Comparison of ENCODE assay signal across 7 mouse cellular contexts in the genomic region with DNA sequence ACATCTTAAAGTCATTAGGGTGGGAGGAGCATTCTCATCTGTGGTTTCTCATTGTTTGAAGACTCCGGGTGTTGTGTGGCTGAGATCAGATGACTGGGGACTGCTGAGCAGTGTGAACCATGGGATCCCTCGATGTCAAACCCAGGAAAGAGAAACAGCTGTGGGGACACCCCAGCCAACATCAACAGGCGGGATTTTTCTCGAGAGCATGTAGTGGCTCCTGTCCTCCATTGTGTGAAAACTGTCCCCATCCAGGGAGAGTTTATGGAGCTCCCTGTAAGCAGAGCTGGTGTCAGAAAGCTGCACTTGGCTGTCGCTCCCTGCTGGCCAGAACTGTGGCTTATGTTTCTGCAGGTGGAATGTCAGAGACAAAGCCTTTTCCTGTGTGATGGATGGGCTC.
A peak's percentile ranks its signal among the peaks of the same experiment; 100 is the strongest.
DNase-seq lines count a peak whose midpoint lies in the region; ATAC-seq and TF ChIP-seq lines count a peak whose summit lies in the region.

No protein-coding gene starts in this region.

- ATAC-seq in forebrain, embryonic 15.5 days (replicated peaks) = 0 out of 2 replicates have a peak, but pooled peaks have one; percentile 23
- no peak for ATAC-seq in limb, embryonic 14.5 days (ENCODE audit: low FRiP score, low read depth)

- peaks cover 3% of the 10 kb centered on the region; the same call in 1 of the 2 replicates for H3K9me3 ChIP-seq in forebrain, embryonic 15.5 days
- H3K9me3 ChIP-seq in limb, embryonic 14.5 days (ENCODE audit: control insufficient read depth, low read length) = 0 out of 2 replicates have a peak, but pooled peaks cover 5% of the 10 kb centered on the region

- H3K4me3 ChIP-seq in cortical plate, adult 2 months (ENCODE audit: insufficient read depth, low read length) = no peak overlapping the region
- H3K4me3 ChIP-seq in forebrain, embryonic 15.5 days = no peak overlapping the region
- no peak overlapping the region for H3K4me3 ChIP-seq in limb, embryonic 14.5 days (replicated peaks; ENCODE audit: low read length)

- no peak for TF ChIP-seq POLR2A in cortical plate, adult 2 months (IDR thresholded peaks at IDR 0.05; ENCODE audit: extremely low read depth, insufficient read depth, low read length)
- TF ChIP-seq POLR2A in limb, embryonic 14.5 days (IDR thresholded peaks at IDR 0.05; ENCODE audit: borderline replicate concordance, extremely low read depth, insufficient read depth, insufficient read length) = no peak

- no peaks in the 10 kb centered on the region for H3K4me1 ChIP-seq in cortical plate, adult 2 months (ENCODE audit: control insufficient read depth, insufficient read depth, low read length)
- H3K4me1 ChIP-seq in forebrain, embryonic 15.5 days = peaks cover 23% of the 10 kb centered on the region
- peaks cover 32% of the 10 kb centered on the region for H3K4me1 ChIP-seq in limb, embryonic 14.5 days (ENCODE audit: control insufficient read depth, insufficient read depth, low read length)

- H3K27ac ChIP-seq in cortical plate, adult 2 months (ENCODE audit: insufficient read depth, low read length) = no peak overlapping the region
- H3K27ac ChIP-seq in forebrain, embryonic 15.5 days (replicated peaks) = no peak overlapping the region
- no peak overlapping the region for H3K27ac ChIP-seq in limb, embryonic 14.5 days (replicated peaks; ENCODE audit: low read depth, low read length)

- H3K36me3 ChIP-seq in forebrain, embryonic 15.5 days = no peaks in the 10 kb centered on the region
- no peaks in the 10 kb centered on the region for H3K36me3 ChIP-seq in limb, embryonic 14.5 days (ENCODE audit: control insufficient read depth, insufficient read depth, low read length)

- H3K27me3 ChIP-seq in forebrain, embryonic 15.5 days = peaks cover 8% of the 10 kb centered on the region; the same call in 1 of the 2 replicates
- 0 out of 2 replicates have a peak, but pooled peaks cover 5% of the 10 kb centered on the region for H3K27me3 ChIP-seq in limb, embryonic 14.5 days (ENCODE audit: control insufficient read depth, insufficient read depth, low read length)

- 15% methylated on average over 5 of the region's 5 CpGs for WGBS in forebrain, embryonic 15.5 days
- 9% methylated on average over 5 of the region's 5 CpGs for WGBS in limb, embryonic 14.5 days

- DNase-seq in kidney, postnatal 14 days = peak; percentile 49
- DNase-seq in kidney, adult 11 months = no peak
- DNase-seq in limb, embryonic 14.5 days (ENCODE audit: low spot score) = peak; percentile 32
- no peak for DNase-seq in cerebellum, adult 9-11 months
- DNase-seq in cerebellum, adult 18-20 months = no peak

- TF ChIP-seq CTCF in cortical plate, adult 2 months (IDR thresholded peaks at IDR 0.05; ENCODE audit: extremely low read depth, insufficient read depth, low read length) = peak; percentile 14; the same call in 1 of the 2 replicates

- no peak overlapping the region for H3K4me2 ChIP-seq in forebrain, embryonic 15.5 days (replicated peaks)
- H3K4me2 ChIP-seq in limb, embryonic 14.5 days (replicated peaks; ENCODE audit: low read depth, low read length, severe bottlenecking) = no peak overlapping the region

- no peak overlapping the region for H3K9ac ChIP-seq in forebrain, embryonic 15.5 days (replicated peaks)
- H3K9ac ChIP-seq in limb, embryonic 14.5 days (ENCODE audit: low read depth, low read length, severe bottlenecking) = no peak overlapping the region

Comparison
In these comparisons a context has a peak if more than half of its experiments do, and no peak if none do; other contexts are left out.
1. DNase-seq: peak in kidney, postnatal 14 days (single experiment) and limb, embryonic 14.5 days (single experiment); none in kidney, adult 11 months (single experiment), cerebellum, adult 9-11 months (single experiment) and cerebellum, adult 18-20 months (0 of 2).